Mouse (Mus musculus) urinary bladder, postnatal 4 days (tissue): ENCODE results near the gene Armc5.

ENCODE experiments used
- DNase-seq, 2 experiments: peaks; one replicate each; pipeline ENCODE4 v3.0.0; 2021 to 2022; ENCODE audit warnings: low spot score in 2 of 2

The Armc5 gene

GRCm38 (mm10) chr7:128236856-128237592 is at the start of gene Armc5:
Armc5 (plus strand) TSS chr7:128237342.
- peak; percentile 82 to 89 for DNase-seq

GRCm38 (mm10) chr7:128201607-128202006 is 35.5 kb upstream of the Armc5 start:
- DNase-seq: no peak

- DNase-seq: no peak
Measured at GRCm38 (mm10) chr7:128203071-128203470, 34.1 kb upstream of the Armc5 start.

GRCm38 (mm10) chr7:128204179-128204578 is 33.0 kb upstream of the Armc5 start:
- DNase-seq: no peak

GRCm38 (mm10) chr7:128205695-128206094 is 31.4 kb upstream of the Armc5 start:
- no peak for DNase-seq

GRCm38 (mm10) chr7:128206152-128206551 is 31.0 kb upstream of the Armc5 start, which contains the start of gene Cox6a2:
Cox6a2 (minus strand) TSS chr7:128206387.
- DNase-seq: no peak

- DNase-seq: no peak
Measured at GRCm38 (mm10) chr7:128208187-128208586, 29.0 kb upstream of the Armc5 start.

- no peak for DNase-seq
Measured at GRCm38 (mm10) chr7:128209826-128210225, 27.3 kb upstream of the Armc5 start.

- DNase-seq: no peak
Measured at GRCm38 (mm10) chr7:128219952-128220351, 17.2 kb upstream of the Armc5 start.

GRCm38 (mm10) chr7:128220936-128221335 is 16.2 kb upstream of the Armc5 start:
- DNase-seq: no peak

- DNase-seq: no peak
Measured at GRCm38 (mm10) chr7:128231741-128232140, 5.4 kb upstream of the Armc5 start.

GRCm38 (mm10) chr7:128234796-128235195 is 2.3 kb upstream of the Armc5 start:
- DNase-seq: no peak

GRCm38 (mm10) chr7:128235481-128235880 is 1.7 kb upstream of the Armc5 start:
- no peak for DNase-seq

- DNase-seq: no peak
Measured at GRCm38 (mm10) chr7:128236426-128236825, 716 bp upstream of the Armc5 start.

GRCm38 (mm10) chr7:128237593-128237926 is 418 bp downstream of the Armc5 start:
- DNase-seq: no peak

- peak; percentile 100 for DNase-seq
Measured at GRCm38 (mm10) chr7:128237927-128238778, 1.0 kb downstream of the Armc5 start, which contains the start of gene 9130023H24Rik. 9130023H24Rik (minus strand) TSS chr7:128238031.

- DNase-seq: no peak
Measured at GRCm38 (mm10) chr7:128238991-128239390, 1.8 kb downstream of the Armc5 start.

GRCm38 (mm10) chr7:128240131-128240784 is 3.1 kb downstream of the Armc5 start:
- DNase-seq: no peak

- no peak for DNase-seq
Measured at GRCm38 (mm10) chr7:128242331-128242730, 5.2 kb downstream of the Armc5 start.

GRCm38 (mm10) chr7:128243921-128244320 is 6.8 kb downstream of the Armc5 start:
- DNase-seq: peak in 1 of 2 experiments; percentile 61

GRCm38 (mm10) chr7:128244410-128245025 is 7.4 kb downstream of the Armc5 start:
- DNase-seq: peak in 1 of 2 experiments; percentile 57

- peak in 1 of 2 experiments; percentile 54 for DNase-seq
Measured at GRCm38 (mm10) chr7:128245547-128245946, 8.4 kb downstream of the Armc5 start.
